Mouse (Mus musculus): ENCODE measurements around the gene Chsy1.
"Not testable (repeated sequence)": the region's sequence is repeated elsewhere in the genome, so short reads cannot be mapped to it uniquely, and the experiment has no call there.

Gene Chsy1

DNA sequence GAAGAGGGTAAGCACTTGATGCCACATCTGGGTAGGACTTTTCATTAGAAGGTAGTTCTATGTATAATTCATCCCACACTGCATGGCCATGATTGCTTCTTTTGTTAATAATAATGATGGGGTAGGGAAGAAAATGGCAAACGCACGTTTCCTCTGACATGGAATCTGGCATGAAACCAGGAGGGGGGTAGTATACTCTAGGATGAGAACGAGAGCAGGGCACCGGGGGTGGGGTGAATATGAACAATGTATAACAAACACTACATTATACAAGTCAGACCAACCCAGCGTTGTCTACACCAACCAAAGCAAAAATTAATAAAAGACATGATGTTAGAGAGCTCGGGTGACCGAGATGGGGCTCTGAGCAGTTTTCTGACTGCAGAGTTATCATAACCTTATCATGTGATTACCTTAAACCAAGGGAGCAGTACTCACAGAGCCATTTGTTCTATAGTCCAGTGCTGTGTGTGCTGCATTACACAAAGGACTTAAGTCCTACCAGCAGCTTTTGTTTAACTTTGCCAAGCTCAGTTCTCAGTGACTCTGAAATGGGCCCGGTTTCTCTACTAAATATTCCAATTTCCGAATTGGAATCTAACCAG, 55.2 kb downstream of the Chsy1 start:
- in situ Hi-C loops (cut with MboI; ENCODE audit: unreplicated experiment in 2 of 2): no loop called here

DNA sequence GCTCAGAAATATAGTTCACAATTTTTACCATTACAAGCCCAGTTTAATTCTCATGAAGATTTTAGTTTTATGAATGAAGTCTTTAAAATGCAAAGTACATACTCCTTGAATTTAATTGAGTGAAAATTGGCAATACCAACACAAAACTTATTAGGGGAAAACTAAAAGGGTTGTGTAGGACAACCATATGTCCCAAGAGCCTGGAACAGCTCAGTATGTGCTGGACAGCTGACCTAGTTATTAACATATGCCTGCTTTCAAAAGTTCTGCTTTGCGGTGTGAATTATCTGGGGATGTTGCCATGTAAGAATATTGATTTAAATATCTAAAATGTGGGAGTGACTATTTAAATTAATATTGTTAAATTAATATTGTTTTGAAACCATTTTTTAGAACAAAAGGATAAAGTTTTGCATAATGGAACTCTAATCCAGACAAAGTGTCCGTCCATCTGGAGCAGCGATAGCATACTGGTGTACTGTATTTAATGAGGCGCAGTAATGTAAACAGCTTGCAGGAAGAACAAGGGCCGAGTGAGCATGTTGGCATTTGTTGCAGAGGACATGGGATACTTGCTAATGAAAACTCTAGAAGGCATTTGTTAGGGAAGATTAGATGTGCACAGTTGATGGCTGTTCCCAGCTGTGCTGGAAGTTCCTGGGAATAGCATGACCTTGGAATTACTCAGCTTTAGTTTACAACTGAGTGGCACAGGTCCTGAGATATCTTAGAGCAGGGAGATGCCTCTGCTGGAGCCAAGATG, 55.9 kb downstream of the Chsy1 start:
- in situ Hi-C loops (cut with MboI; ENCODE audit: unreplicated experiment in 2 of 2): no loop called here

DNA sequence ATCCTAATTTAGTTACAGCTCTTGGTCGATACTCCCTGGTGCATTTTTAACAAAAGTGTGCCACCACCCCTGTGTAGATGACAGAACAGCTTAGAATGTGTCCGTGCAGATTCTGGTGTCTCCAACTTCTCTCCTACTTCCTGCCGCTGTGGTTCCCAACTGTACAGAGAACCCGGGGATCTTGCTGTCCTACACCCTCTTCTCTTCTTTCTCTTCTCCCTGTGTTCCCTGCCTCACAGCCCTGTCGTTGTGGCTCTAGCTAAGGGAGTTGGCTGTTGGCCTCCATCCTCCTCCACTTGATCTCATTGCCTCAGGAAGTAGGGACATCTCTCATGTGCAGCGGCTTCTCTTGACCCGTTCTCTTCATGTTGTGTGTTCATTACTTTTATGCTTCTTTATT, 59.6 kb downstream of the Chsy1 start:
- in situ Hi-C loops (cut with MboI; ENCODE audit: unreplicated experiment in 2 of 2): no loop called here

DNA sequence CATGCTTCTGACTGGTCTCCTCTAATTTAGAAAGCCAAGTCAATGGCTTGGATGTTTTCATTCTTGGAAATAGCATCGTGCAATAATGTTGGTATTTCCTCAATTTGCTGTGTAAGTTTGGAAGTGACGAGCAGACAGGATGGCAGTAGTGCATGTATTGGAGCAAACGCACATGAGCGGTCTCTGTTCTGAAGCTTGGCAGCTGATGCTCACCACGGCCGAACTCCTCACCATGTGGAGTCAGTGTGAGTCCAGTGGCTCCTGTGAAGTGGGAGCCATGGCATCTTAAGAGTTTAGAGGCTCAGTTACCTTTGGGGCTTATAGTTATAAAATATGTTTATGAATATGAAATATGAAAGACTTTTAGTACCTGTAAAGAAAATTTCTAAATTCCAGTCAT, 60.2 kb downstream of the Chsy1 start:
- in situ Hi-C loops (cut with MboI; ENCODE audit: unreplicated experiment in 2 of 2): no loop called here

DNA sequence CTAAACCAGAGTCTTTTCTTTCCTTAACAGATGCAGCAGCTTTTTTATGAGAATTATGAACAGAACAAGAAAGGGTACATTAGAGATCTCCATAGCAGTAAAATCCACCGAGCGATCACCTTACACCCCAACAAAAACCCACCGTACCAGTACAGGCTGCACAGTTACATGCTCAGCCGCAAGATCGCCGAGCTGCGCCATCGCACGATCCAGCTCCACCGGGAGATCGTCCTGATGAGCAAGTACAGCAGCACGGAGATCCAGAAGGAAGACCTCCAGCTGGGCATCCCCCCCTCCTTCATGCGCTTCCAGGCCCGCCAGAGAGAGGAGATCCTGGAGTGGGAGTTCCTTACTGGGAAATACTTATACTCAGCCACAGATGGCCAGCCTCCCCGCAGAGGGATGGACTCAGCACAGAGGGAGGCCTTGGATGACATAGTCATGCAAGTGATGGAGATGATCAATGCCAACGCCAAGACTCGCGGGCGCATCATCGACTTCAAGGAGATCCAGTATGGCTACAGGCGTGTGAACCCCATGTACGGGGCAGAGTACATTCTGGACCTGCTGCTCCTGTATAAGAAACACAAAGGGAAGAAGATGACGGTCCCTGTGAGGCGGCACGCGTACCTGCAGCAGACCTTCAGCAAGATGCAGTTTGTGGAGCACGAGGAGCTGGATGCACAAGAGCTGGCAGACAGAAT, 61.6 kb downstream of the Chsy1 start:
- in situ Hi-C loops (cut with MboI; ENCODE audit: unreplicated experiment in 2 of 2): loop anchor here in 1 of 2 experiments (5.0 kb wide), 1 partner anchor 44 kb away; no protein-coding TSS in a partner anchor

DNA sequence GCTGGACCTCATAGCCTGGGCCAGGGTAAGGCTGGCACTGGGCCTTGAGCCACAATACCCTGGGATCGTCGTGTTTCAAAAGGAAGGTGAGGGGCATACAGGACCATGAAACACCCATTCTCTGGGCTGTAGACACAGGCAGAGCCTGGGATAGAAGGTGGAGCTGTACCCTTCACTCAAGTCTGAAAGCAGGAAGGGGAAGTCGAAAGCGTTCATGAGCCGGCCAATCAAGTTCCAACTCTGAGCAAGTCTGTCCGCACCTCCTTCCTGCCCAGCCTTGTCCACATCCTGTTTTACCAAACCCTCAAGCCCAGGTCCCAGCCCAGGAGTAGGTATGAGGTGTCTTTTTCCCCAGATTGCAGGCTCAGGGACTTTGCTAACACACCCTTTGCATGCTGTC, 66.4 kb downstream of the Chsy1 start:
- in situ Hi-C loops (cut with MboI; ENCODE audit: unreplicated experiment in 2 of 2): no loop called here

DNA sequence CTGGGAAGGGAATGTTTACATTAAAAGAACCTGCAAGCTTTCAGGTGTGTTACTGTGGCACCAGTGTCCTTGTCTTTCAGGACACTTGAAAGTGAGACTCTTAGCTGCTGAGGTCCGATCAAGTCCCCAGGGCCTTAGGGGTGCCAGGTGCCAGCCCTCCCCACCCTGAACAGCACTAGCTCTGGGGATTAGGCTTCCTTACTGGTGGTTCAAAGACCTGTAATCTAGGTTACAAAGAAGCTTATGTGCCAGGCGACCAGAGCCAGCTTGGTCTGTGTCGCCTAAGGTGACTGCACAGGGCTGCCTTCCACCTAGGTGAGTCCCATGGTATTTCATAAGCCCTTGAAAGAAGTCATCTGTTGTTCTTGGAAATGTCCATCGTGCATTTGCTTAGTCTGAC, 66.9 kb downstream of the Chsy1 start:
- in situ Hi-C loops (cut with MboI; ENCODE audit: unreplicated experiment in 2 of 2): no loop called here

DNA sequence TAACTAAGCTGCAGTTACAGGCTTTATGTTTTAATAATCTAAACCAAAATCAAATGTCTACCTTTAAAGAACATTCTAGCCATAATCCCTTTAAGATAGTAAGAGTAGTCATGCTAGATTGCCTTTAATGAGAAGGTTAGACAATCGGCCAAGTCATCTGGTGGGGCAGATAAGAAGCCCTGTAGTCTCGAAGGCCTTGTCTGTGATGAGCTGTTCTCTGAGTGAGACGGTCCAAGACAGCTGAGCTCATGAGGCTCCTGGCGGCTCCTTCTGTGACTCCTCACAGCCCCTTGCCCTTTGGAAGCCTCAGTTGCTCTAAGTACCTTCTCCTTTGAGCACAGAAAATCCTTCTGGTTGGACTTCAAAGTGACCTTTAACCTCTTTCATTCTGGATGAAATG, 67.6 kb downstream of the Chsy1 start:
- in situ Hi-C loops (cut with MboI; ENCODE audit: unreplicated experiment in 2 of 2): no loop called here

DNA sequence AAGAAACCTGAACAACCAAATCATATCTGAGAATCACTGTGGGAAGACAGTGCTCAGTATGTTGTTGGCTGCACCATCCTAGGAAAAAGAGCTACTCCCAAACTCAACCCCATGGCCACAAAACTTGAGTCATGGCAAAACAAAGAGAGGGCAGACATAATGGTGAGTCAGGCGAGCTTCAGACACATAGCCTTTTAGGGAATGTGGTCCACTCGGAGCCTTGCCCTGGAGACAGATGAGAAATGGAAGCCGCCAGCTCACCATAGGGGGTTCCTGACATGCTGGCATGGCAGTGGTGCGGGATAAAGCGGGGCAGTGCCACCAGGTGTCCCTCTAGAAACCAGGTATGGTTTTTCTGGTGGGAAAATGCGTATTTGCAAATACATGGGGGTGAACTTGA, 68.8 kb downstream of the Chsy1 start:
- in situ Hi-C loops (cut with MboI; ENCODE audit: unreplicated experiment in 2 of 2): no loop called here

DNA sequence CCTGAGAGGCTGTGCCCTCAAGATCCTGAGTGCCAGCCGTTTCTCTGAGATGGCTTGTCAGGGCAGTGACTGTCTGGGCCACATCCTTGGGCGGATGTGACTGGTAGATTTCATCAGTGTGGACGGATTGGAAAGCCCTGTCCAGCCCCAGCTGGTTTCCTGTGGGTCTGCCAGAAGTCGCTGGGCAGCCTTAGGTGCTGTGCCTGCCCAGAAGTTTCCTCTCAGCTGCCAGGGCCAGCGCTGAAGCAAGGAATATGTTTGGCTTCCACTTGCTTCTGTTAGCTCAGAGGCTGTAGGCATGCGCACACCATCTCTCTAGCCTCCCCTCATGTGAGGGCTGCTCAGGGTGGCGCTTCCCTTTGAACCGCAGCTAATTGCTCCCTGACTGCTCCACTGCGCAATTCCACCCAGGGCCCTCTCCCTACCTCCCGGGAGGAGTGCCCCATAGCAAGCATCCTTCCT, 69.8 kb downstream of the Chsy1 start:
- in situ Hi-C loops (cut with MboI; ENCODE audit: unreplicated experiment in 2 of 2): no loop called here

DNA sequence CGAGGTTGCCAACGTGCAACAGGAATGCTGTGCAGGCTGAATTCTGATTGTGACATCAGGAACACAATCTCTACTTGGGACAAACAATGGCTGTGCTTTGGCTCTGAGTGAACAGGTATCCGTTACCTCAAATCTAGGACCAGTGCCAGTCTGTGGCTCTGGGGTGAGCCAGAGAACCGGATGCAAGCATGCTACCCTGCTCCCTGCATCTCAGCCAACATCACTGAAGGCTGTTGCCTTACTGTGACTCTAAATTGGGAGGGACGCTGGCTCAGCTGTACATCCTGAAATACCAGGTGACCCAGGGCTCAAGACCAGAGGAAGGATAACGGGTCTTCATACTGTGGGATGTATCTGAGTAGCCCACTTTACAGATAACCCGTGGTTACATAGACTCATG, 70.4 kb downstream of the Chsy1 start:
- in situ Hi-C loops (cut with MboI; ENCODE audit: unreplicated experiment in 2 of 2): no loop called here

DNA sequence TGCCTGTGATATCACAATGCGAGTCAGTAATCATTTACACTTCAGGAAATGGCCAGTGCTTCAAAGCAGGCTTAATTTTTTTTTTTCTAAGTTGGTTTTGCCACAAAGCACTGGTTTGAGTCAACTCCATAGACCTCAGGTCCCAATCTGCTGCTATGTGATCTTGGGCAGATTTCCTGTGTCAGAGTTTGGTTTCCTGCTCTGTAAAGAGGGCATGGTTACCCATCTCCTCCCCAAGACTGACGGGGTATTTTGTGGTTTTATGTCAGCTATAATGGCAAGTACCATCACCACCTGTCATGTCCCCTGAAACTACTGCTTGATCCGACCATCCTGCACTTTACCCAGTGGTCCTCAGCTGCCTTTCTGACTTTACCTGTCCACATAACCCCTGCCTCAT, 70.9 kb downstream of the Chsy1 start:
- in situ Hi-C loops (cut with MboI; ENCODE audit: unreplicated experiment in 2 of 2): no loop called here

DNA sequence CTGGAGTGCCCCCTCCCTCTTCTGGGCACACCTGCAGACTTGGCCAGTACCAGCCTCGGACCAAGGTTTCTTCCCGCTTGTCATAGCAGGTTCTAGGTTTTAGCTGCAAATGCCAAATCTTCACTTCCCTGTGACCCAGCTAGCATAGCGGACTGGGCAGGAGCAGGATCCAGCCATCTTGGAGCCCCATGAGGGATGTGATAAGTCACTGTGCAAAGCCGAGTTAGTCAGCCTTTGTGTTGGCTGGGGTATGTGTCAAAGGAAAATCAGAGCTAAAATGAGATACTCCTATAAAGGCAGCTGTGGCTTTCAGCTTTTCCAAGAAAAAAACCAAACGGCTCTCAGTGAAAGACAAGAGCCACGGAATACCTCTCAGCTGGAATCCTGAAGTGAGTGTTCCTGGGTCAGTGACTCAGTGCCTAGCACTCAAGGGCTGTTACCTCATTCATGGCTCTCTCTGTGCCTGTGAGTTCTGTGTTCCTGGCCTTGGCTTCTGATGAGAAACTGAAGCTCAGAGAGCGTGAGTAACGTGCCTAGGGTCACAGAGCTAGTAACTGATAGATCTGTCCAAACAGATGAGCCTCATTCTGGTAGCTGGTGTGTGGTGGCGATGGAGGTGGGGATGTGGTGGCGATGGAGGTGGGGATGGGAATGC, 71.5 kb downstream of the Chsy1 start:
- in situ Hi-C loops (cut with MboI; ENCODE audit: unreplicated experiment in 2 of 2): no loop called here

DNA sequence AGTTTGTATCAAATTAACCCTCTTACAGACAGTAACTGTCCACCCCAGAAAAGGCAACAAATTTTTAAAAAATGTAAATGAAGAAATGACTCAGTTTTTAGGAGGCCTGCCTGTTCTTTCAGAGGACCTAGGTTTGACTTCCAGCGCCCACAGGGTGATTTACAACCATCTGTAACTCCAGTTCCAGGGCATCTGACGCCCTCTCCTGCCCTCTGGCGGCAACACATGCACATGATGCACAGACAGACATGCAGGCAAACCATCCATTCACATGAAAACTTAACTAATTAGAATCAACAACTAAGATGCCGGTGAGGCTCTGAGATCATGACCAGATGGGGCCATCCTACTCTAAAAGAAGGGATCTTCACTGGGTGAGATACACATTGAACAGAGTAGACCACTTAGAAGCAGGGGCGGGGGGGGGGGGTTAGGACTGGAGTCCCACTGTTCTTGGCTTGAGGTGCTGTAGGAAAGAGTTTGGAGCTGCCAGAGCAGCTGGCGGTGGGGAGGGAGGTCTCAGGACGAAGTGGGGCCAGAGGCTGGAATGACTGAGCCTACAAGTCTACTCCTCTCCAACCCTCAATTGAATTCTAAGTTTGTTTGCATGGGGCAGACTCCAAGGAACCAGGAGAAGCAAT, 72.9 kb downstream of the Chsy1 start:
- in situ Hi-C loops (cut with MboI; ENCODE audit: unreplicated experiment in 2 of 2): no loop called here

DNA sequence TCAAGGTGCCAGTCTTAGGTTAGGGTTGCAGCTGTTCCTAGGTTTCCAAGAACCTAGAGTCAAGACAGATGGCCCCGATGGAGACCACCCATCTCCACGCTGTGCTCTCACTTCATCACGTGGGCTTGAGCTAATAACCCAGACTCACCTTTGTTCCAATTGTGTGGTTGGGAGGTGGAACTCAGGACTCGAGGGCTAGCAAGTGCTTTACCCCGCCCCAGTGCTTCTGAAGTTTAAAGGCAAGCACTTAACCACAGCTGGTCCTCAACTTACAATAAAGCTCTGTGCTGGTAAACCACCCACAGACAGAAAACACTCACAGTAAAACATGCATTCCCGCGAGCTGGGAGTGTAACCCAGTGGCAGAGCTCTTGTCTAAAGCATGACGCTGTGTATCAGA, 74.1 kb downstream of the Chsy1 start:
- in situ Hi-C loops (cut with MboI; ENCODE audit: unreplicated experiment in 2 of 2): no loop called here

DNA sequence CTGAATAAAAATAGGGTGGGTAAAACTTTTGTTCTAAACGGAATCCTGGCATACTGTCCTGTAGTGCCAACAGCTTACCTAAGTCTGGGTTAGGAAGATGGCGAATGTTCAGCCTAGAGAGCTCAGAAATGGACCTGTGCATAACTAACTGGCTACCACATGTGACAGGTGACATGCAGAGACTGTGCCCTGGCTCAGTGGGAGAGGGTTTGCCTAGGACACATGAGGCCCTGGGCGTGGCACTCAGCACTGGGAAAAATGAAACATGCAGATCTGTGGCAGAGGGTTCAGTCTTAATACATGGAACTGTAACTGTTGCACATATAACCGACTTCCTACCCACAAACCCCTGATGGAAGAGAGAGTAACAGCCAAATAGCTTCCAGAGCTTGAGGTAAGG, 74.7 kb downstream of the Chsy1 start:
- in situ Hi-C loops (cut with MboI; ENCODE audit: unreplicated experiment in 2 of 2): no loop called here

DNA sequence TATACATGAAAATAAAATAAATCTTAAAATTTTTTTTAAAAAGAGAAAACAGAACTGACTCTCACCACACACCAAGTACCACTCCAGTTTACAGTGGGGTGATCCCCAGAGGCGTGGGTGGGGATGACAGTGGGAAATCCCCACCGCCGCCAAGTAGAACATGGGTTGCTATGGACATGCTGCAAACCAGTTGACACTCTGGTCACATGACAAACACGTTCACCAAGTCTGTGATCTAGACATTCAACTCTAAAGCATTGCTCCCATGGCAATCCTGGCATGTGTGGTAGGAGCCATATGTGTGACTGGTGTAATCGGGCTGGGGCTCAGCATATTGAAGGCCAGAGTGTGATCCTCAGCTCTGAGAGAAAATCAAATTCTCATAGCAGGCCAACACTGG, 76.1 kb downstream of the Chsy1 start:
- in situ Hi-C loops (cut with MboI; ENCODE audit: unreplicated experiment in 2 of 2): loop anchor here in 1 of 2 experiments (5.0 kb wide), 1 partner anchor 63 kb away; no protein-coding TSS in a partner anchor

DNA sequence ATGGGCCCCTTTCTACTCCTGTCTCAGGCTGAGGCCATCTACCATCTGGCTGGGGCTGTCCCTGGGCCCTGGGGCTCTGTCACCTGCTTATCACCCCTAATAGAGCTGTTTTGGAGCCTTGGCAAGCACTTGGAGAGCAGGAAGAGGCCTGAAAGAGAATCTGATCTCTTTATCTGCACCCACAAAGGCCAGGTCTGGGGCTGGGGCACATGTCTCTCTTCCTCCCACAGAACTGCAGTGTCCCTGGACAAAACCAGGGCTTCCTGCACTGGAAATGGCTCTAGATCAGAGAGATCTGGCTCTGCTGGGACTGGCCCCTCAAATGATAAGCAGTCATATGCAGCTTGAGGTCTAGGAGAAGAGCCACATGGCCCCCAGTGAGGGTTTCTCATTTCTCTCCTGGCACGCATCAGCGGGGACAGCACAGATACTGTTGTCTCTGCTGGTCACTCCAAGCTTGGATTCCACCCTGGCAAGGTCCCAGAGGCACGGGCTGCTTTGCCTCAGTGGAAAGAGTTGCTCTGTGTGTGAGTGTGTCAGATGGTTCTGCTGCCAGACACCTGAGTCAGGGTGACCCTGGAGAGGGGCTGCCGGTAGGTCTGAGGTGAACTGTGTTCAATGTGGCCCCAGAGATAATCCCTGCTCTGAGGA, 78.4 kb downstream of the Chsy1 start:
- in situ Hi-C loops (cut with MboI; ENCODE audit: unreplicated experiment in 2 of 2): loop anchor here in 1 of 2 experiments (5.0 kb wide), 1 partner anchor 65 kb away; no protein-coding TSS in a partner anchor

DNA sequence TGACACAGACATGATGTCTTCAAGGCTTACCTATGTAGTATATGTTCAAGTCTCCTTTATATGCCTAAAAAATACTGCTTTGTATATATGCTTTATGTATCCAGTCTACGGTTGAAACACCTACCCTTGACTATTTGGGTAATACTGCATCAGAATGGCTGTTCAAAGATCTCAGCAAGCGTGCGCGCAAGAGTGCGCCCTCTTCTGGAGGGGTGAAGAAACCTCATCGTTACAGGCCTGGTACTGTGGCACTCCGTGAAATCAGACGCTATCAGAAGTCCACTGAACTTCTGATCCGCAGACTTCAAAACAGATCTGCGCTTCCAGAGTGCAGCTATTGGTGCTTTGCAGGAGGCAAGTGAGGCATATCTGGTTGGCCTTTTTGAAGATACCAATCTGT, 81.1 kb downstream of the Chsy1 start:
- in situ Hi-C loops (cut with MboI; ENCODE audit: unreplicated experiment in 2 of 2): not testable (repeated sequence)

DNA sequence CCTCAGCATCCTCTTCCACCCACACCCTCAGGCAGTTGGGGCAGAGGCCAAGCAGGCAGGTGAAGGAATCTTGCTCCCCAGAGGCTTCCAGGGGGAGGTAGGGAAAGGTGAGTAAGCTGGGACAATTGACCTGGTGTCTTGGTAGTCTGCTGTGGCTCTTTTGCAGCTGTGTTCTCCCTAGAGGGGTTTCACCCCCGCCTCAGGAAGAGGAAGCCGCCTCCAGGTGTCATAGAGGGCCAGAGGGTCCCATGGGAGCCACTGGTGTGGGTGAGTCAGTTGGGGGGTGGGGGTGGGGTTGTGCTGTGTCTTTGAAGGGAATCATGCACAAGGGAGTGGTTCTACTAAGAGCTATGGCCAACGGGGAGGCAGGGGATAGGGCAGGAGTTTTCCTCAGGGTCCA, 85.2 kb downstream of the Chsy1 start:
- in situ Hi-C loops (cut with MboI; ENCODE audit: unreplicated experiment in 2 of 2): no loop called here
